Mouse (Mus musculus): Measurements from ENCODE around the gene 1700066M21Rik.

The 1700066M21Rik gene

DNA sequence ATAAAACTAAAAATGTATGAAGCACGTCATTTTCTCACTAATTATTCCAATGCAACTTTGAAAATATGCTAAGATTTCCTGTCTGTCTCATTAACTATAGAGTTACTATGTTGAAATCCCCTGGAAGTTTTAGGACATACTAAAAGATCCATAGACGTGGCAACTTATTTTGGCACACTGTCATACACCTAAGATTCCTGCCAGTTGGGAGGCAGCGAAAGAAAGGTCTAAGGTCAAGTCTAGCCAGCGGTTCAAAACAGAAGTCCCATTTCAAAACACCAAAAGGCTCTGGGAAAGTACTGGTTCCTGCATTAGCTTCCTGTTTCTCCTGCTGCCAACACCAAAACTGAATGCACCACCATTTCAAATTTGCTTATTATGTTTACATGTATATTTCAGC is 15.0 kb downstream of the 1700066M21Rik start:
- DNase-seq (ENCODE audit: low spot score): no peak

DNA sequence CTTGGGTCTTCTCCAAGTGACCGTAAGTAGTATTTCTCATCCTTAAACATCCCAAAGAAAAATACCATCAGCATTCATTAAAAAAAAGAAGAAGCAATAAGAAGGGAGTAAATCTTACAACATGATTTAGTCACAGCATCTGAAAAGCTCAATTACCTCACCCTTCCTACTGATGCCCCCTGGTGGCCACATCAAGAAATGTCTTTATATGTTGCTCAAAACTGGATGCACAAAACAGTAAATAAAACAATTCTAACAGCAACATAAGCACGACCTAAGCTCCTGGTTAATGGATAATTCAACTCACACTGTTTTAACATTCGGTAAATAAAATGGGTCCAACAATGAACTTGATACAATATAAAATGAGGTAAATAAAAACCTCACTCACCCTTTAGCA is 16.6 kb downstream of the 1700066M21Rik start:
- DNase-seq (ENCODE audit: low spot score): peak; percentile 53

DNA sequence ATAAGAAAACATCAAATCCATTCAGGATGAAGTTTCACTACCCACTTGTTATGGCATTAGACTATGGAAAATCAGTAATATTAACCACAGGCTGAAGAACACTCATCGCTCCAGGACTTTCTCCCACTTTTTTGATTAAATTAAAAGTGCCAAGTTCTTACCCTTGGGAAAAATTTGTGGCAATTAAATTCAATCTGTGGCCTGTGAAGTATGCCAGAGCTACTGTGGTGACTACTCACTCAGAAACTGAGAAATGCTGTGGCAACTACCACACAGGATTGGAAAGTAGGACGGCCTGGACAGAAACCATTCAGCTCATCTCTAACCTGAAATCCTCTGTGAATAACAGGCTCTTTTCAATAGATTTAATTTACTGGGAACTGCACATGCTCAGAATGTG is 22.9 kb downstream of the 1700066M21Rik start:
- no peak for DNase-seq (ENCODE audit: low spot score)

DNA sequence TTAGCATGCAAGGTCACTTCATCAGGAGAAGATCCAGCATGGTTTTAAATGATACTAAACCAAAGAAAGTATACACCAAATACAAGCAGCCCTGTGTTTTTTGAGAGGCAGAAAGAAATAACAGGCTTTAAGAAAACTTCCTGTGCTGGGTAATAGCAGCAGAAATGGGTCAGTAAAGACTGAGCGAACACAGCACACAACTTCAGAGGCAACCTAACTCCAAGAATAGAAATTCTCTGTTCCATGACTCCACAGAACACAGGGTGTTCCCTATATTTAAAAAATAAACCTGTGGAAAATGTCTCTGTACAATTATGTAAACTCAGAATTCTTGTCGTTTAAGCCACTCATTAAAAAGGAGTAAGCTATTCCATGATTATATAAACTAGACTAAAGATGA is 23.5 kb downstream of the 1700066M21Rik start:
- DNase-seq (ENCODE audit: low spot score): no peak

DNA sequence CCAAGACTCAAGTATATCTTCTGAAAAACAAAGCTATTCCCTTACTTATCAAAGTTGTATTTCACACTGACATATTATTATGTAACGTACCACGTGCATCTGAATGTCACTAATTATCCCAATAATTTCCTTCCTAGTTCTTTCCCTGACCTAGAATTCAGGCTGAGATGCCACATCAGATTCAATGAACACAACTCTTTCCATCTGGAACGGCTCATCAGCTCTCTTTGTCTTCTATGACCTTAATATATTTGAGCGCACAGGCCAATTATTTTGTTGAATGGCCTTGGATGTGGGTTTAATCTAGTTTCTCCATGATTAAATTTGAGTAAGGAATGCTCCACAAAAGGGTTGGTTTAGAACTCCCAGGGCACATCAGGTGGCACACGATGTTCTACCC is 24.7 kb downstream of the 1700066M21Rik start:
- DNase-seq (ENCODE audit: low spot score): no peak

DNA sequence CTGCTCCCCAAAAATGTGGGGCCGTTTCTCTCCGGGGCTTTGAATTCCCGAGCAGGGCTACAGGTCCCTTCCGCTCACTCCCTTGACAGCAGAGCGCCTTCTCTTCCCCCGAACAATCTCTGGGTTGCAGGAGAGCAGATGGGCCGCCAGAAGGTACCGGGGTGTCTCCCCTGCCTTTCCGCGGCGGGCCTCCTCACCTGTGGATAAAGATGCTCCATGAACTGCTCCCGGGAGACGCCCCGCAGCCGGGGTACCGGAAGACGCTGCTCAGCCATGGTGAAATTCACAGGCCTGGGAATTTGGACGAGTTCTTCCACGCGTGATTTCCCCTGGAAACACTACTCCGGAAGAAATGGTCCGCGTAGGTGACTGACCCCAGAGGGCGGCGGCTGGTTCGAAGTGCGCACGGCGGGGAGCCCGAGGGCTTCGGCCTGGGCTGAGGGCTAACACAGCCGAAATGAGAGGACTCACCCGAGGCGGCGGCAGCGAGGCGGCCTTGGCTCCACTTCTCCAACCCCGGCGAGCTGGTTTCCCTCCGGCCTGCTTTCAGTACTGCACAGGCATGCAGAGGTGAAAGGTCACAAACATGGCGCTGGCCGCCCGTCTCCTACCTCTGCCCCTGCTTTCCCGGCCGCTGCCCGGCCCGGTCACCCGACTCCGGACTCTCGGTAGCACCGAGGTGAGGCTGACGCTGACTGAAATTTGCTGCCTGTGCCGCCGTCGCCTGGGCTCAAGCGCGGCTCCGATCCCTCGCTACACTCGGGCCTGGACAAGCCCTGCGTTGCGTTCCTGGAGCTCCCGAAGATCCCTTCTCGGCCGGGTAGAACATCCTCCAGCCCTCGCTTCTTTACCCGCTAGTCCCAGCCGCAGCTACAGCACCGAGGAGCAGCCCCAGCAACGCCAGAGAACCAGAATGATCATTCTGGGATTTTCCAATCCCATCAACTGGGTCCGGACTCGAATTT is 29.0 kb downstream of the 1700066M21Rik start, which contains the start of the genes Maip1 and Tyw5:
Maip1 (plus strand) TSS at position 142 of the 965 bp plus-strand sequence.
Tyw5 (minus strand) TSS at position 915 of the 965 bp plus-strand sequence.
- peak; percentile 78 for DNase-seq (ENCODE audit: low spot score)

DNA sequence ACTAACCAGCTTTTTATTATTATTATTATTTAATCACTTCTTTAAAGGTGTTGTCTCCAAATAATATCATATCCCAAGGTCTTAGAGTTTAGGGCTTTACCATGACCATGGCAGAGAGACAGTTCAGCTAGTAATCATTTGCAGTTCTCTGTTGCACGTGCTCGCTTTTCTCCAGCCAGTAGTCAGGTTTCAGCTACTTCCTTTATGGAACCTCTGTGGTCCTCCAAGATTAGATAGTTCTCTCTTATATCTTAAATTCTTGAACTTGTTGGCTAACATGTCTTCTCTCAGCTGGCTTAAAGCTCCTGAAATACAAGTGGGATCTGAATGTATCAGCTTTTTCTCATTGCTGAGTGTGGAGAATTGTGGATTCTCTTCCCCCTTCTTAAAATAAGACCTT is 31.6 kb downstream of the 1700066M21Rik start:
- DNase-seq (ENCODE audit: low spot score): no peak

DNA sequence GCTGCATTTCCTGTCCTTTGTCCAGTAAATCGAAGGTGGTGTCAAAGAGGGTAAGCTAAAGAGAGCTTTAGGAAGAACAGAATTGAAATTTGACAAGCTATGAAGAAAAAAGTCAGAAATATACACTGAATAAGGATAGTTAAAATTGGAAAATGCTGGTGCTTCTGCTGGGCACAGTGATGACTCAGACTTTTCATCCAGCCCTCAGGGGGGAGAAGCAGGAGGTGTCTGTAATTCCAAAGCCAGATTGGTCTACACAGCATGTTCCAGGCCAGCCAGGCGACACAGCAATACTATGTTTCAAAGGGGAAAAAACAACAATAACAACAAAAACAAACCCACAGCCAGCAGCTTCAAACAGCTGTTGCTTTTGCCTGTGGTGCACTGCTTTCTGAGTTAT is 36.0 kb downstream of the 1700066M21Rik start:
- no peak for DNase-seq (ENCODE audit: low spot score)

DNA sequence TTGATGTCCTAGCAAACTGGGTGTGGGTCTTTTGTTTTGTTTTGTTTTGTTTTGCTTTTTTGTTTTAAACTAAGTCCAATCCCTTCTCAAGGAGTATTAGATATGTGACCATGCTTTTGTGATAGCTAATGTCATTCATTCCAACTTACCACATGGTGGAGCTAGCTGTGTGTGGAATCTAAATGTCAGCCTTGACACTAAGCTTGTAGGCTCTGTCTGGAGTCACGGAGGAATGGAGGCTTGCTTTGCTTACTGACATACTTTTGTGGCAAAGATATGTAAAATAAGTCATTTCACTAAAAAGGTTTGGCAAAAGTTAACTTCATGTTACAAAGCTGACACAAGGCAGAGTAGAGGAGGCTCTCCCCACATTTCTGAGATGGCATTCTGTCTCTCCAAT is 46.3 kb downstream of the 1700066M21Rik start:
- DNase-seq (ENCODE audit: low spot score): no peak

DNA sequence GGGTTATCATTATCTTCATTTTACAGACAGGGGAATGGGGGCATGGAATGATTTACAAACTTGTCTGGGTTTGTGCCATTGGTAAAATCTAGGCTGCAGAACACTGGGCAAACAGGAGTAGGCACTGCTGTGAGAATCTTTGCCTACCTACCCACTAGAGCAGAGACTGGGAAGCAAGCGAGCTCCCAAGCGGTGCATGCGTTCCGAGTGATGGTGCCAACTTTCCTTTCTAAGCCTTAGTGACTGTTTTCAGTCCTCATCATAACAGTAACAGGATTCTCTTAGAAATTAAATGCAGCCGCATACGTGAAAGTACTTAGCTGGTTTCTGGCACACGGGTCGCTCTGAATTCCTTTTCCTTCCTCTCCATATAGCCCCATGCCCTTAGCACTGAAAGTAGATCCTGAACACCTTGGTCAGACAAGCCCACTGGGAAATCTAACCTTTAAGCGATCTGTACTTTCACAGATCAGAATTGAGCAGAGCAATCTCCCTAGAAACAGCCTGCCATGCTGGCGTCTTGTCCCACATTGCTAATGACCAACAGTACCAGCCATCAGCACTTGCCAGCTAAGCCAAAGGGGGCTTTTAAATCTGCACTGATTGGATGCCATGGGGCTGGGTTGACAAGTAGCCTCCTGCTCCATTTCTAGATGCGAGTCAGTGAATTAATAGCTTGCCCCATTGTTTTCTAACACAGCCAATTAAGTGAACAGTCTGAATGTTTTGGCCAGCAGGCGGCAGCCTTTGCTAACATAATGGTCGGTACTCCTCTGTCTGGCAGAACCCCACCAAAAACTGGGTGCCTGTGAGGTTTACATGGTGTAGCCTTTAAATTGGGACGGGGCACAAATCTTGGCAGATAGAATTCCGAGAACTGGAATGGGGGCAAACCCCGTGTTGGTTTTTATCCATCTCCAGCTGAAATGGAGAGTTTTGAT is 51.2 kb downstream of the 1700066M21Rik start:
- peak; percentile 95 for DNase-seq (ENCODE audit: low spot score)

DNA sequence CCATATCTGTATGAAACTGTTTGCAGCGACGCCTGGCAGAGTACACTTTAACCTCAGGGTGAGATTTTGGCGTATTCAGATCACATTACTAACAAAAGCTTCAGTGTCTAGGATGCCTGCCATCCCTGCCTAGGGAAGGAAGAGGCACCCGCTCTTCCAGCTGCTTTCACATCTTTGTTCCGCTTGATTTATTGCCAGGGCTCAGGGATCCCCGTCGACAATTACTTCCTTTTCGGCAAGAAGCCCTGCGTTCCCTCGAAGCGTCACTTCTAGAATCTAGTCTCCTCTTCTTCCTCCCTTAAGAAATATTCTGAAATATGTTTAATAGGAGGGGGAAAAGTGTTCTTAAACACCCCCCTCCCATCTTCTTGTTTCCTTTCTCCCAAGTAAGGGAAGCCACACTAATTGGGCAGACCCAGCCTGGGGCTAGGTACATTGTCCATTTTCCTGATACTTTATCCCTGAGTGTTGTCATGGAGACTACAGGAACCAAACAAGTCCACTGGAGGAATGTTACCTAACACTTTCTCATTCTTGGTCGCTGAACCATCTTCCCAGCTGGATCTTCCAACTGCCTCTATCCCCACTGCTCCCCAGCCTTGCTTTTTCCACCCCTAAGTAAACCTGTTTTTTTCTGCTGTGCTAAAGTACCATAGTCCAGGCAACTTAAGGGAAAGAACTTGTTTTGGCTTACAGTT is 52.5 kb downstream of the 1700066M21Rik start:
- peak; percentile 5 for DNase-seq (ENCODE audit: low spot score)

DNA sequence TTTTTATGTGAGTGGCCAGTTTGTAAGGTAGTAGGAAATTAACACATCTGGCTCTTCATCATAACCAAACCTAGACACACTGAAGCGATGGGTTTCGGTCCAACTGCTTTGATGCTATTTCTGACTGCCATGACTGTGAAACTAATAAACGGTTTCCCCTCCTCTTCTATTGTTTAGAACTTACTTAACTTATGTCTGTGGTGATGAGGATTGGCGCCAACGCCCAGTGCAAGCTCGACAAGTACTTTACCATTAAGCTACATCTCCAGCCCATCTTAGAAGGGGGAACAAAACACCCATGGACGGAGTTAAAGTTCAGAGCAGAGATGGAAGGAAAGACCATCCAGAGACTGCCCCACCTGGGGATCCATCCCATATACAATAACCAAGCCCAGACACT is 55.7 kb downstream of the 1700066M21Rik start:
- no peak for DNase-seq (ENCODE audit: low spot score)
